Mouse (Mus musculus) duodenum, adult 2 months (tissue): Measurements from ENCODE around the gene Ldhc. TPM values are rescaled to one million over a fixed set of nuclear protein-coding genes. Genes with fewer than 3 reads are reported as not detected.

Experiments
- polyA plus RNA-seq: library from polyadenylated mRNA; depleted of rRNA; stranded (reverse); fragments of >200 nt; gene quantifications from 2 replicates; pipeline ENCODE4 v1.2.3, GENCODE M21; 2012; ENCODE audit warnings: low replicate concordance; rRNA removed

Gene Ldhc
- polyA plus RNA-seq = not detected in 2 replicates

GRCm38 (mm10) chr7:46860996-46861395 lies at the start of gene Ldhc:
TSS of gene Ldhc (plus strand) at chr7:46861203.

GRCm38 (mm10) chr7:46840787-46841525 lies 20.0 kb upstream of the Ldhc start, which contains the start of gene Ldha:
TSS of gene Ldha (plus strand) at chr7:46841475.

GRCm38 (mm10) chr7:46919551-46920176 lies 58.7 kb downstream of the Ldhc start, which contains the start of gene Tsg101:
TSS of gene Tsg101 (minus strand) at chr7:46919969.

Other genes starting within 250 kb of the Ldhc start
- 5.3 and 5.6 TPM in 2 replicates for gene Sergef, start 221.4 kb upstream of the Ldhc start, polyA plus RNA-seq
- gene Tph1, start 188.7 kb upstream of the Ldhc start, polyA plus RNA-seq = 2.4 and 2.9 TPM in 2 replicates
- gene Saal1, start 150.5 kb upstream of the Ldhc start, polyA plus RNA-seq = 1.7 and 2.8 TPM in 2 replicates
- gene Saa3, start 145.5 kb upstream of the Ldhc start, polyA plus RNA-seq = 0.21 and 0.30 TPM in 2 replicates
- gene Saa4, start 128.6 kb upstream of the Ldhc start, polyA plus RNA-seq = 0.07 TPM in 1 of 2 replicates, not detected in the other
- gene Saa1, start 118.2 kb upstream of the Ldhc start, polyA plus RNA-seq = 0.21 TPM in 1 of 2 replicates, not detected in the other
- gene Saa2, start 109.4 kb upstream of the Ldhc start, polyA plus RNA-seq = not detected in 2 replicates
- 15.4 and 20.0 TPM in 2 replicates for gene Hps5, start 65.1 kb upstream of the Ldhc start, polyA plus RNA-seq
- 2.2 and 4.8 TPM in 2 replicates for gene Gtf2h1, start 65.1 kb upstream of the Ldhc start, polyA plus RNA-seq
- 740 and 1,417 TPM in 2 replicates for gene Ldha, start 19.7 kb upstream of the Ldhc start, polyA plus RNA-seq
- gene Tsg101, start 58.8 kb downstream of the Ldhc start, polyA plus RNA-seq = 100 and 104 TPM in 2 replicates
- 0.74 and 0.77 TPM in 2 replicates for gene Uevld, start 97.3 kb downstream of the Ldhc start, polyA plus RNA-seq
- gene Gm9999, start 122.4 kb downstream of the Ldhc start, polyA plus RNA-seq = not detected in 2 replicates
- gene Spty2d1, start 147.2 kb downstream of the Ldhc start, polyA plus RNA-seq = 2.0 and 2.1 TPM in 2 replicates
- gene Tmem86a, start 189.4 kb downstream of the Ldhc start, polyA plus RNA-seq = 36.9 and 378 TPM in 2 replicates